Mouse (Mus musculus): ENCODE measurements around the gene Lrch1.

The Lrch1 gene

GRCm38 (mm10) chr14:74816705-74817104 lies 131.0 kb downstream of the Lrch1 start:
- in situ Hi-C loops (cut with MboI, MseI): no loop called here

- in situ Hi-C loops (cut with MboI, MseI): no loop called here
These were observed 132.6 kb downstream of the Lrch1 start for GRCm38 (mm10) chr14:74814848-74815789.

GRCm38 (mm10) chr14:74811617-74812016 lies 136.1 kb downstream of the Lrch1 start:
- in situ Hi-C loops (cut with MboI, MseI): no loop called here

- in situ Hi-C loops (cut with MboI, MseI): no loop called here
These were observed 145.7 kb downstream of the Lrch1 start for GRCm38 (mm10) chr14:74801961-74802360.

- in situ Hi-C loops (cut with MboI, MseI): no loop called here
These were observed 149.4 kb downstream of the Lrch1 start for GRCm38 (mm10) chr14:74798063-74798890.

- in situ Hi-C loops (cut with MboI, MseI): no loop called here
These were observed 150.2 kb downstream of the Lrch1 start for GRCm38 (mm10) chr14:74797386-74798062.

GRCm38 (mm10) chr14:74794931-74795330 lies 152.7 kb downstream of the Lrch1 start:
- in situ Hi-C loops (cut with MboI, MseI): no loop called here

GRCm38 (mm10) chr14:74792793-74793192 lies 154.9 kb downstream of the Lrch1 start:
- in situ Hi-C loops (cut with MboI, MseI): no loop called here

GRCm38 (mm10) chr14:74790535-74790934 lies 157.1 kb downstream of the Lrch1 start:
- in situ Hi-C loops (cut with MboI, MseI): no loop called here

GRCm38 (mm10) chr14:74788766-74789165 lies 158.9 kb downstream of the Lrch1 start:
- in situ Hi-C loops (cut with MboI, MseI): no loop called here

- in situ Hi-C loops (cut with MboI, MseI): no loop called here
These were observed 160.0 kb downstream of the Lrch1 start for GRCm38 (mm10) chr14:74787717-74788116.

GRCm38 (mm10) chr14:74784243-74784934 lies 163.3 kb downstream of the Lrch1 start:
- in situ Hi-C loops (cut with MboI, MseI): no loop called here

GRCm38 (mm10) chr14:74774046-74774619 lies 173.5 kb downstream of the Lrch1 start:
- in situ Hi-C loops (cut with MboI, MseI): no loop called here

- in situ Hi-C loops (cut with MboI, MseI): no loop called here
These were observed 179.8 kb downstream of the Lrch1 start for GRCm38 (mm10) chr14:74767892-74768291.

- in situ Hi-C loops (cut with MboI, MseI): loop anchor here (5.0 kb wide), 1 partner anchor 223 kb away; no protein-coding TSS in a partner anchor
These were observed 183.3 kb downstream of the Lrch1 start for GRCm38 (mm10) chr14:74764191-74764918.

- in situ Hi-C loops (cut with MboI, MseI): no loop called here
These were observed 210.8 kb downstream of the Lrch1 start for GRCm38 (mm10) chr14:74736850-74737249.

GRCm38 (mm10) chr14:74735471-74735870 lies 212.2 kb downstream of the Lrch1 start:
- in situ Hi-C loops (cut with MboI, MseI): no loop called here

- in situ Hi-C loops (cut with MboI, MseI): no loop called here
These were observed 214.3 kb downstream of the Lrch1 start for GRCm38 (mm10) chr14:74733397-74733796.

GRCm38 (mm10) chr14:74732079-74732783 lies 215.4 kb downstream of the Lrch1 start, which contains the start of gene Esd:
Esd (plus strand) TSS chr14:74732297.
- in situ Hi-C loops (cut with MboI, MseI): no loop called here
